Mouse (Mus musculus) midbrain, embryonic 15.5 days (tissue): ENCODE measurements around the gene Slc25a39. TPM values are rescaled to one million over a fixed set of nuclear protein-coding genes. Genes with fewer than 3 reads are reported as not detected.

Experiments
- ATAC-seq: fragments of 200-750 bp; cut with Nextera tagmentation; replicated peaks from 2 replicates; pipeline ENCODE4 v1.8.0; 2017; ENCODE audit warnings: moderate TSS enrichment
- H3K27ac ChIP-seq: fragments of 300-500 bp; sonication (generic); 2 replicates; pipeline ENCODE4 v1.5.1; 2015; ENCODE audit warnings: mild to moderate bottlenecking, inconsistent platforms
- H3K27me3 ChIP-seq: fragments of 300-500 bp; sonication (generic); replicated peaks from 2 replicates; pipeline ENCODE4 v1.6.1; 2015; ENCODE audit warnings: inconsistent platforms
- H3K36me3 ChIP-seq: fragments of 300-500 bp; sonication (generic); replicated peaks from 2 replicates; pipeline ENCODE4 v1.6.1; 2015; ENCODE audit warnings: inconsistent platforms
- H3K4me1 ChIP-seq: fragments of 300-500 bp; sonication (generic); 2 replicates; pipeline ENCODE4 v1.6.1; 2015; ENCODE audit warnings: inconsistent platforms
- H3K4me2 ChIP-seq: fragments of 300-500 bp; sonication (generic); 2 replicates; pipeline ENCODE4 v1.6.1; 2015; ENCODE audit warnings: inconsistent platforms, mild to moderate bottlenecking, moderate library complexity
- H3K4me3 ChIP-seq: fragments of 300-500 bp; sonication (generic); 2 replicates; pipeline ENCODE4 v1.5.1; 2015; ENCODE audit warnings: mild to moderate bottlenecking, inconsistent platforms
- H3K9ac ChIP-seq: fragments of 300-500 bp; sonication (generic); 2 replicates; pipeline ENCODE4 v1.6.1; 2015; ENCODE audit warnings: mild to moderate bottlenecking, inconsistent platforms
- H3K9me3 ChIP-seq: fragments of 300-500 bp; sonication (generic); 2 replicates; pipeline ENCODE4 v1.6.1; 2016; ENCODE audit warnings: inconsistent platforms
- WGBS: fragments of 180-500 bp; shearing (Covaris S2); methylation state at CpG from one replicate; pipeline ENCODE4 v1.1.7; 2015; ENCODE audit warnings: mixed read lengths; 5-methylcytosine and 5-hydroxymethylcytosine counted together
- microRNA-seq: library from miRNA; unstranded; fragments of <30 nt; microRNA quantifications from one replicate; pipeline ENCODE4, GENCODE M21; 2016
- polyA plus RNA-seq: library from polyadenylated mRNA; unstranded; fragments of >200 nt; fragmentation: Nextera tagmentation; extraction: Ambion mirVana; gene quantifications from 2 replicates; pipeline ENCODE4 v1.2.1, GENCODE M21; 2015

Slc25a39 gene
- polyA plus RNA-seq, 1 experiment from 2014 or later = 146 TPM

DNA sequence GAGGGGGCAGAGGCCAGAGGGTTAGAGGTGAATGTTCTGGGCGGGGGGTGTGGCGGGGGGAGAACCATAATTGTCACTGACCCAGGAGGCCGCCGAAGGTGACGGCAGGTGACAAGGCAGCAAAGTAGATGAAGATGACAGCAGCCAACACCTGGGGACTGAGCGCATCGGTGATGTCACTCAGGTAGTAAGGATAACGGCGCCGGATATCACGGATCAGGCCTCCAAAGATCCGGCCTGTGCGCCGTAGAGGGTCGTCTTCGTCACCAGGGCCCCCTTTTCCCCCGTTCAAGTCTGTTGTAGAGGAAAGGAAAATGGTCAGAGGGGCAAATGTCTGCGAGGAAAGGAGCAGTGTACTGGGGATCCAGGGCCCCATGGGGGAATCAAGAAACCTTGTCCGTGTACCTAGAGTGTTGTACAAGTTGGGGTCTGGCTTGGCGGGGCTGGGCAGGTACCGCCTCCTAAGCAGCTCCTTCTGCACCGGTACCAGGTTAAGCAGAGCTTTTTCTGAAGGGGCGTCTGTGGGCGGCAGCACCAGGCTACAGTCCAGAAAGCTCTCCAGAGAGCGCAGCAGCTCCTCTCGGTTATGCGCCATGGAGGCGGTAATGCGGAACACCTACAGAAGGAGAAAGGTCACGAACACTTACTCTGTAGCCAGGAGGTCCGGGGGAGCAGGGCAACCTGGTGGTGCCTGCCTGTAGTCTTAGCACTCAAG lies 51.0 kb downstream of the Slc25a39 start:
- 77% methylated on average over 31 of the region's 31 CpGs for WGBS
- no peak for ATAC-seq
- no peak overlapping the region for H3K4me3 ChIP-seq
- H3K9ac ChIP-seq = no peak overlapping the region
- H3K9me3 ChIP-seq = no peaks in the 10 kb centered on the region
- H3K27me3 ChIP-seq = no peaks in the 10 kb centered on the region; the same call in 1 of the 2 replicates
- no peaks in the 10 kb centered on the region for H3K4me1 ChIP-seq
- H3K27ac ChIP-seq = no peak overlapping the region
- no peak overlapping the region for H3K4me2 ChIP-seq
- H3K36me3 ChIP-seq = no peaks in the 10 kb centered on the region

DNA sequence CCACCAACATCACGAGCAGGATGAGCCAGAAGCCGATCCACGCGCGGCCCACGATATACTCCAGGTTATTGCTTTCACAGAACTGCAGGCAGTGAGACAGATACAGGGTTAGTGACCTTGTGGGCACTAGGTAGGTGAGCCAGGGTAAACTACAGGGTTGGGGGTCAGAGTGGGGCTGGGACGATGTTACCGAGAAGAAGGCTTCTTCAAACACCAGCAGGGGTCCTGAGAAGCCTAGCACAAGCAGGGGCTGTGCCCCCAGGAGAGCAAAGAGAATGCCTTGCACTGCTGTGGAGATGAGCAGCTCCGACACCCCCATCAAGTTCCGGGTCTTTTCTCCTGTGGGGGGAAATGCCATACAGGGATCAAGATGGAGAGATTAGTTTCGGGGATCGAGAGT lies 51.6 kb downstream of the Slc25a39 start:
- no peaks in the 10 kb centered on the region for H3K9me3 ChIP-seq
- no peak overlapping the region for H3K4me3 ChIP-seq
- no peak overlapping the region for H3K27ac ChIP-seq
- no peaks in the 10 kb centered on the region for H3K36me3 ChIP-seq
- WGBS = 82% methylated on average over 12 of the region's 12 CpGs
- H3K9ac ChIP-seq = no peak overlapping the region
- ATAC-seq = no peak
- no peaks in the 10 kb centered on the region for H3K4me1 ChIP-seq
- H3K4me2 ChIP-seq = no peak overlapping the region
- H3K27me3 ChIP-seq = no peaks in the 10 kb centered on the region

DNA sequence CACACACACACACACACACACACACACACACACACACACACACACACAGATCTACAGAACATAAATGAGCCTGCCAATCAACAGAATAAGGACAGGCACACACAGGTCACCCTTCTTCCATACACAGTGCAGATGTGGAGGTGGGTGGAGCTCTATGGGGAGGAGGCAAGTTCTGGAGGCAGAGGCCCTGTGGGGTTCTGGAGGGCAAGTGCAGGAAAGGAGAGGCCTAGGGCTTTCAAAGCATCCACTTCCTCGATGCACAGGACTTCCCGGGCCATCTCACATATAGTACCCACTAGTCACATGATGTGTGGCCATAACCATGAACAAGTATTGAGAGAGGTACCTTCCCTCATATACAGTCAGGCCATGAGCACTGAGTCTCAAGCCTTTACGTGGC lies 52.2 kb downstream of the Slc25a39 start:
- no peak overlapping the region for H3K9ac ChIP-seq
- no peaks in the 10 kb centered on the region for H3K27me3 ChIP-seq
- H3K36me3 ChIP-seq = no peaks in the 10 kb centered on the region
- H3K9me3 ChIP-seq = no peaks in the 10 kb centered on the region
- 80% methylated on average over 3 of the region's 3 CpGs for WGBS
- no peak overlapping the region for H3K27ac ChIP-seq
- H3K4me2 ChIP-seq = no peak overlapping the region
- ATAC-seq = no peak
- no peaks in the 10 kb centered on the region for H3K4me1 ChIP-seq
- no peak overlapping the region for H3K4me3 ChIP-seq

DNA sequence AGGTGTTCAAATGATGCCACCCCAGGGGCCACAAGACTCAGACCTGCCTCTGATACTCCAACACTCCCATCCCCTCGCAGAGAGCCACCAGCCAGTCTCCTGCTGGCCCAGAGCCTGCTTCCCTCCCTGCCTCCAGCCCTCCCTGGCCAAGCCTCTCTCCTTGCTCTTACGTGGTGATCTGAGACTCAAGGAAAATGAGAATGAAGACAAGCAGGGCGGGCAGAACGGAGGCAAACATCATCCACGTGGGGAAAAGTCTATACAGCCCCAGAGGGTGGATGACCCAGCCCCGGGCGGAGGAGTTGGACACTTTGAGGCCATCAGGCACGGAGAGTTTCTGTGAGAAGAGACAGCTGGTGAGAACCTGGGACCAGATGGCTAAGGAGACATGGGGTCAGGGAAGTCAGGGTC lies 54.7 kb downstream of the Slc25a39 start:
- Histone ChIP-seq H3K9ac (no peak overlapping the region), H3K27ac (no peak overlapping the region), H3K36me3 (no peaks in the 10 kb centered on the region), H3K4me1 (no peaks in the 10 kb centered on the region), H3K4me2 (no peak overlapping the region), H3K4me3 (no peak overlapping the region), H3K9me3 (no peaks in the 10 kb centered on the region), H3K27me3 (no peaks in the 10 kb centered on the region)
- ATAC-seq = no peak
- WGBS = 49% methylated on average over 8 of the region's 8 CpGs

Small RNA genes within 50 kb of the gene (microRNA-seq; reads per million reads assigned to microRNA genes)
- gene Mir6930 = not detected

Other genes with a start within 250 kb of the Slc25a39 start
- gene Lsm12, start 222.7 kb downstream of the Slc25a39 start, polyA plus RNA-seq = 111 and 118 TPM in 2 replicates
- 38.6 and 43.3 TPM in 2 replicates for gene G6pc3, start 218.3 kb downstream of the Slc25a39 start, polyA plus RNA-seq
- gene Hdac5, start 177.8 kb downstream of the Slc25a39 start, polyA plus RNA-seq = 90.3 and 105 TPM in 2 replicates
- gene BC030867, start 159.1 kb downstream of the Slc25a39 start, polyA plus RNA-seq = 2.2 and 2.5 TPM in 2 replicates
- gene Asb16, start 139.2 kb downstream of the Slc25a39 start, polyA plus RNA-seq = 0.05 TPM in 1 of 2 replicates, not detected in the other
- 82.3 and 84.4 TPM in 2 replicates for gene Tmub2, start 123.0 kb downstream of the Slc25a39 start, polyA plus RNA-seq
- 31.6 and 31.8 TPM in 2 replicates for gene Atxn7l3, start 111.3 kb downstream of the Slc25a39 start, polyA plus RNA-seq
- gene Ubtf, start 88.2 kb downstream of the Slc25a39 start, polyA plus RNA-seq = 82.8 and 83.9 TPM in 2 replicates
- 2.9 and 3.8 TPM in 2 replicates for gene Slc4a1, start 41.7 kb downstream of the Slc25a39 start, polyA plus RNA-seq
- 160 and 165 TPM in 2 replicates for gene Rundc3a, start 14.5 kb downstream of the Slc25a39 start, polyA plus RNA-seq
- gene Grn, start 22.4 kb upstream of the Slc25a39 start, polyA plus RNA-seq = 75.2 and 82.0 TPM in 2 replicates
- 28.7 and 36.4 TPM in 2 replicates for gene Fam171a2, start 39.7 kb upstream of the Slc25a39 start, polyA plus RNA-seq
- gene Itga2b, start 62.2 kb upstream of the Slc25a39 start, polyA plus RNA-seq = 9.0 TPM in 2 replicates
- 72.7 and 76.4 TPM in 2 replicates for gene Gpatch8, start 148.4 kb upstream of the Slc25a39 start, polyA plus RNA-seq
- 1.9 and 3.4 TPM in 2 replicates for gene Gm11627, start 171.5 kb upstream of the Slc25a39 start, polyA plus RNA-seq
- gene Fzd2, start 196.4 kb upstream of the Slc25a39 start, polyA plus RNA-seq = 7.4 and 9.5 TPM in 2 replicates